Mouse (Mus musculus) G1E-ER4 (cell line): ENCODE results near the gene Dnajc6. TPM values are rescaled to one million over a fixed set of nuclear protein-coding genes. Genes with fewer than 3 reads are reported as not detected.

Experiments
- GATA1 ChIP-seq: IDR thresholded peaks from one replicate; pipeline ENCODE4 v1.8.0; 2012; ENCODE audit warnings: low read length, inconsistent platforms
- polyA plus RNA-seq: library from polyadenylated mRNA; stranded (reverse); fragments of >175 nt; gene quantifications from 2 replicates; pipeline ENCODE4 v1.2.3, GENCODE M21; 2012

Gene Dnajc6
- polyA plus RNA-seq, 1 experiment = not detected

- no peak for TF ChIP-seq GATA1
These were observed 88.3 kb downstream of the Dnajc6 start for GRCm38 (mm10) chr4:101584524-101585454.

GRCm38 (mm10) chr4:101585455-101586184 is 89.2 kb downstream of the Dnajc6 start:
- TF ChIP-seq GATA1 = no peak

GRCm38 (mm10) chr4:101588932-101589331 is 92.5 kb downstream of the Dnajc6 start:
- no peak for TF ChIP-seq GATA1

GRCm38 (mm10) chr4:101589771-101590170 is 93.3 kb downstream of the Dnajc6 start:
- TF ChIP-seq GATA1 = no peak

GRCm38 (mm10) chr4:101591400-101591799 is 95.0 kb downstream of the Dnajc6 start:
- no peak for TF ChIP-seq GATA1

- no peak for TF ChIP-seq GATA1
These were observed 96.0 kb downstream of the Dnajc6 start for GRCm38 (mm10) chr4:101592466-101592865.

GRCm38 (mm10) chr4:101601758-101602157 is 105.3 kb downstream of the Dnajc6 start:
- TF ChIP-seq GATA1 = no peak

GRCm38 (mm10) chr4:101603635-101604034 is 107.2 kb downstream of the Dnajc6 start:
- no peak for TF ChIP-seq GATA1

GRCm38 (mm10) chr4:101616520-101616919 is 120.1 kb downstream of the Dnajc6 start:
- no peak for TF ChIP-seq GATA1

GRCm38 (mm10) chr4:101617742-101618141 is 121.3 kb downstream of the Dnajc6 start:
- no peak for TF ChIP-seq GATA1

GRCm38 (mm10) chr4:101620206-101620605 is 123.8 kb downstream of the Dnajc6 start:
- TF ChIP-seq GATA1 = no peak

GRCm38 (mm10) chr4:101621241-101621640 is 124.8 kb downstream of the Dnajc6 start:
- no peak for TF ChIP-seq GATA1

GRCm38 (mm10) chr4:101625278-101625677 is 128.8 kb downstream of the Dnajc6 start:
- no peak for TF ChIP-seq GATA1

GRCm38 (mm10) chr4:101635596-101635995 is 139.1 kb downstream of the Dnajc6 start:
- TF ChIP-seq GATA1 = no peak

- TF ChIP-seq GATA1 = no peak
These were observed 141.0 kb downstream of the Dnajc6 start for GRCm38 (mm10) chr4:101637472-101637871.

- no peak for TF ChIP-seq GATA1
These were observed 144.2 kb downstream of the Dnajc6 start for GRCm38 (mm10) chr4:101640631-101641030.
